Mouse (Mus musculus): Measurements from ENCODE around the gene Mipep. TPM values are rescaled to one million over a fixed set of nuclear protein-coding genes. Genes with fewer than 3 reads are reported as not detected.

Gene Mipep
- total RNA-seq, 2 experiments from 2014 or later = 52.9 to 57.9 TPM

GRCm38 (mm10) chr14:60799762-60800728 lies 15.7 kb downstream of the Mipep start:
- DNase-seq = no peak

GRCm38 (mm10) chr14:60802026-60802425 lies 17.7 kb downstream of the Mipep start:
- no peak for DNase-seq

- peak; percentile 54 for DNase-seq
These were observed 20.6 kb downstream of the Mipep start for GRCm38 (mm10) chr14:60804978-60805377.

GRCm38 (mm10) chr14:60805871-60806270 lies 21.5 kb downstream of the Mipep start:
- DNase-seq = peak; percentile 43

GRCm38 (mm10) chr14:60806891-60807344 lies 22.5 kb downstream of the Mipep start:
- DNase-seq = no peak

- no peak for DNase-seq
These were observed 25.5 kb downstream of the Mipep start for GRCm38 (mm10) chr14:60809881-60810280.

GRCm38 (mm10) chr14:60811547-60811946 lies 27.2 kb downstream of the Mipep start:
- DNase-seq = no peak

GRCm38 (mm10) chr14:60815098-60815497 lies 30.7 kb downstream of the Mipep start:
- no peak for DNase-seq

GRCm38 (mm10) chr14:60818045-60818444 lies 33.7 kb downstream of the Mipep start:
- DNase-seq = no peak

GRCm38 (mm10) chr14:60830096-60830495 lies 45.7 kb downstream of the Mipep start:
- DNase-seq = no peak

GRCm38 (mm10) chr14:60836709-60837108 lies 52.3 kb downstream of the Mipep start:
- peak; percentile 14 for DNase-seq

GRCm38 (mm10) chr14:60839654-60840053 lies 55.3 kb downstream of the Mipep start:
- no peak for DNase-seq

- DNase-seq = no peak
These were observed 57.7 kb downstream of the Mipep start for GRCm38 (mm10) chr14:60841977-60842659.

- no peak for DNase-seq
These were observed 59.2 kb downstream of the Mipep start for GRCm38 (mm10) chr14:60843596-60843995.

GRCm38 (mm10) chr14:60845261-60846045 lies 61.1 kb downstream of the Mipep start:
- no peak for DNase-seq

GRCm38 (mm10) chr14:60846174-60846573 lies 61.8 kb downstream of the Mipep start:
- no peak for DNase-seq

GRCm38 (mm10) chr14:60848194-60848593 lies 63.8 kb downstream of the Mipep start:
- no peak for DNase-seq

GRCm38 (mm10) chr14:60850101-60850500 lies 65.7 kb downstream of the Mipep start:
- peak; percentile 6 for DNase-seq

- no peak for DNase-seq
These were observed 67.3 kb downstream of the Mipep start for GRCm38 (mm10) chr14:60851632-60852031.

GRCm38 (mm10) chr14:60856199-60856912 lies 72.0 kb downstream of the Mipep start:
- DNase-seq = no peak

GRCm38 (mm10) chr14:60856913-60857300 lies 72.5 kb downstream of the Mipep start:
- no peak for DNase-seq

- no peak for DNase-seq
These were observed 79.0 kb downstream of the Mipep start for GRCm38 (mm10) chr14:60863396-60863795.

Data from adrenal gland, postnatal 10 days (tissue).